Mouse (Mus musculus): ENCODE results near the gene Gm35549. TPM values are rescaled to one million over a fixed set of nuclear protein-coding genes. Genes with fewer than 3 reads are reported as not detected.
A peak's percentile ranks its signal among the peaks of the same experiment; 100 is the strongest.

Gm35549 gene
- polyA plus RNA-seq, 2 experiments: 0.45 TPM; not detected in 1

GRCm38 (mm10) chr9:122836126-122836525 lies 7.7 kb downstream of the Gm35549 start:
- Histone ChIP-seq H3K27me3 (ENCODE audit: control insufficient read depth, insufficient read depth, low read length) (no peaks in the 10 kb centered on the region), H3K36me3 (ENCODE audit: control insufficient read depth, insufficient read depth, low read length) (peaks cover 17% of the 10 kb centered on the region), H3K9ac (ENCODE audit: low read depth, low read length, severe bottlenecking) (no peak overlapping the region; the same call in 1 of the 2 replicates), H3K4me2 (replicated peaks; ENCODE audit: low read depth, low read length, severe bottlenecking) (peak overlapping the region; percentile 22; the same call in 1 of the 2 replicates), H3K4me3 (replicated peaks; ENCODE audit: low read length) (no peak overlapping the region), H3K27ac (replicated peaks; ENCODE audit: low read depth, low read length) (peak overlapping the region; percentile 79), H3K9me3 (ENCODE audit: control insufficient read depth, low read length) (no peaks in the 10 kb centered on the region), H3K4me1 (ENCODE audit: control insufficient read depth, insufficient read depth, low read length) (peaks cover 23% of the 10 kb centered on the region)
- TF ChIP-seq POLR2A (IDR thresholded peaks at IDR 0.05; ENCODE audit: borderline replicate concordance, extremely low read depth, insufficient read depth, insufficient read length): no peak
- DNase-seq (ENCODE audit: low spot score): peak; percentile 9
- ATAC-seq (ENCODE audit: low FRiP score, low read depth): peak; percentile 10; the same call in 1 of the 2 replicates
- WGBS: 35% methylated on average over 9 of the region's 9 CpGs

GRCm38 (mm10) chr9:122829826-122830380 lies 13.9 kb downstream of the Gm35549 start:
- Histone ChIP-seq H3K27me3 (ENCODE audit: control insufficient read depth, insufficient read depth, low read length) (no peaks in the 10 kb centered on the region), H3K4me1 (ENCODE audit: control insufficient read depth, insufficient read depth, low read length) (no peaks in the 10 kb centered on the region), H3K4me2 (replicated peaks; ENCODE audit: low read depth, low read length, severe bottlenecking) (no peak overlapping the region), H3K9me3 (ENCODE audit: control insufficient read depth, low read length) (no peaks in the 10 kb centered on the region), H3K36me3 (ENCODE audit: control insufficient read depth, insufficient read depth, low read length) (peaks cover 52% of the 10 kb centered on the region), H3K4me3 (replicated peaks; ENCODE audit: low read length) (no peak overlapping the region), H3K27ac (replicated peaks; ENCODE audit: low read depth, low read length) (no peak overlapping the region), H3K9ac (ENCODE audit: low read depth, low read length, severe bottlenecking) (no peak overlapping the region)
- WGBS: 82% methylated on average over 4 of the region's 4 CpGs
- TF ChIP-seq POLR2A (IDR thresholded peaks at IDR 0.05; ENCODE audit: borderline replicate concordance, extremely low read depth, insufficient read depth, insufficient read length): no peak
- ATAC-seq (ENCODE audit: low FRiP score, low read depth) (no peak), DNase-seq (ENCODE audit: low spot score) (no peak)

GRCm38 (mm10) chr9:122826743-122827142 lies 17.1 kb downstream of the Gm35549 start:
- H3K36me3 ChIP-seq (ENCODE audit: control insufficient read depth, insufficient read depth, low read length): peaks cover 54% of the 10 kb centered on the region
- H3K27me3 ChIP-seq (ENCODE audit: control insufficient read depth, insufficient read depth, low read length): no peaks in the 10 kb centered on the region
- no peak overlapping the region for H3K27ac ChIP-seq (replicated peaks; ENCODE audit: low read depth, low read length)
- WGBS: 90% methylated on average over 4 of the region's 4 CpGs
- H3K9me3 ChIP-seq (ENCODE audit: control insufficient read depth, low read length): no peaks in the 10 kb centered on the region
- TF ChIP-seq POLR2A (IDR thresholded peaks at IDR 0.05; ENCODE audit: borderline replicate concordance, extremely low read depth, insufficient read depth, insufficient read length): no peak
- ATAC-seq (ENCODE audit: low FRiP score, low read depth) (no peak), DNase-seq (ENCODE audit: low spot score) (no peak)
- H3K4me2 ChIP-seq (replicated peaks; ENCODE audit: low read depth, low read length, severe bottlenecking): no peak overlapping the region
- H3K4me1 ChIP-seq (ENCODE audit: control insufficient read depth, insufficient read depth, low read length): no peaks in the 10 kb centered on the region
- H3K4me3 ChIP-seq (replicated peaks; ENCODE audit: low read length): no peak overlapping the region
- H3K9ac ChIP-seq (ENCODE audit: low read depth, low read length, severe bottlenecking): no peak overlapping the region

GRCm38 (mm10) chr9:122823374-122824017 lies 20.3 kb downstream of the Gm35549 start:
- WGBS: 91% methylated on average over 5 of the region's 5 CpGs
- no peak for ATAC-seq (ENCODE audit: low FRiP score, low read depth)
- TF ChIP-seq POLR2A (IDR thresholded peaks at IDR 0.05; ENCODE audit: borderline replicate concordance, extremely low read depth, insufficient read depth, insufficient read length): no peak
- Histone ChIP-seq H3K4me1 (ENCODE audit: control insufficient read depth, insufficient read depth, low read length) (no peaks in the 10 kb centered on the region), H3K36me3 (ENCODE audit: control insufficient read depth, insufficient read depth, low read length) (peaks cover 57% of the 10 kb centered on the region), H3K27ac (replicated peaks; ENCODE audit: low read depth, low read length) (no peak overlapping the region), H3K4me3 (replicated peaks; ENCODE audit: low read length) (no peak overlapping the region), H3K27me3 (ENCODE audit: control insufficient read depth, insufficient read depth, low read length) (no peaks in the 10 kb centered on the region), H3K4me2 (replicated peaks; ENCODE audit: low read depth, low read length, severe bottlenecking) (no peak overlapping the region), H3K9ac (ENCODE audit: low read depth, low read length, severe bottlenecking) (no peak overlapping the region), H3K9me3 (ENCODE audit: control insufficient read depth, low read length) (no peaks in the 10 kb centered on the region)
- no peak for DNase-seq (ENCODE audit: low spot score)

GRCm38 (mm10) chr9:122815239-122815851 lies 28.5 kb downstream of the Gm35549 start:
- WGBS: 83% methylated on average over 4 of the region's 4 CpGs
- H3K9me3 ChIP-seq (ENCODE audit: control insufficient read depth, low read length): no peaks in the 10 kb centered on the region
- peaks cover 45% of the 10 kb centered on the region for H3K36me3 ChIP-seq (ENCODE audit: control insufficient read depth, insufficient read depth, low read length)
- DNase-seq (ENCODE audit: low spot score): no peak
- no peak for TF ChIP-seq POLR2A (IDR thresholded peaks at IDR 0.05; ENCODE audit: borderline replicate concordance, extremely low read depth, insufficient read depth, insufficient read length)
- no peaks in the 10 kb centered on the region for H3K4me1 ChIP-seq (ENCODE audit: control insufficient read depth, insufficient read depth, low read length)
- H3K4me2 ChIP-seq (replicated peaks; ENCODE audit: low read depth, low read length, severe bottlenecking): no peak overlapping the region
- no peak overlapping the region for H3K4me3 ChIP-seq (replicated peaks; ENCODE audit: low read length)
- H3K9ac ChIP-seq (ENCODE audit: low read depth, low read length, severe bottlenecking): no peak overlapping the region
- ATAC-seq (ENCODE audit: low FRiP score, low read depth): no peak
- no peak overlapping the region for H3K27ac ChIP-seq (replicated peaks; ENCODE audit: low read depth, low read length)
- H3K27me3 ChIP-seq (ENCODE audit: control insufficient read depth, insufficient read depth, low read length): no peaks in the 10 kb centered on the region
